Mouse (Mus musculus) C2C12 (cell line): Measurements from ENCODE around the gene Cic.
A peak's percentile ranks its signal among the peaks of the same experiment; 100 is the strongest.

Experiments
- CEBPB ChIP-seq: IDR thresholded peaks from one replicate; pipeline ENCODE4 v1.6.1; 2011; ENCODE audit warnings: low read depth, mild to moderate bottlenecking, control low read depth, moderate library complexity
- CTCF ChIP-seq: IDR thresholded peaks from one replicate; pipeline ENCODE4 v1.5.1; 2011; ENCODE audit not compliant: control insufficient read depth, insufficient read depth, insufficient read length
- MYOD1 ChIP-seq: IDR thresholded peaks from one replicate; pipeline ENCODE4 v1.6.1; 2011; ENCODE audit warnings: low read depth; ENCODE audit not compliant: control insufficient read depth, insufficient read length
- USF1 ChIP-seq: IDR thresholded peaks from one replicate; pipeline ENCODE4 v1.6.1; 2011; ENCODE audit warnings: low read depth, mild to moderate bottlenecking, control low read depth, moderate library complexity

- TF ChIP-seq CTCF (no peak), USF1 (peak; percentile 64), MYOD1 (no peak), CEBPB (no peak)
Observed at GRCm38 (mm10) chr7:25267301-25267750, at the start of gene Cic.
